Mouse (Mus musculus): Measurements from ENCODE around the gene Eif4a1.
A peak's percentile ranks its signal among the peaks of the same experiment; 100 is the strongest.

Gene Eif4a1

DNA sequence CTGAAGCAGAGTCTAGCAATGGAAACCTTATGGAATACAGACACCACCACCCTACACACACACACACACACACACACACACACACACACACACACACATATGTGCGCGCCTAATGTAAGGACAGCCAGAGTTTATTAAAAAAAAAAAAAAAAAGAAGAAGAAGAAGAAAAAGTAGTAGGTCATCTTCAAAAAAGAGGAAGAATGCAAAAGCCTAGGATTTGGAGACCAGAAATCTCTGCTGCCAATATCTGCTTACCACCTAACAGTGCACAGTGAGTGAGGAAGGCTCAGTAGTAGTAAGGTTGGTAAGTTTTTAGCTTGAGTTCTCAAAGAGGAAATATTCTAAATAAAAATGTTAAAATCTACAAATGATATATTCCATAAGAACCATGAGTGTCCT, 6.9 kb upstream of the Eif4a1 start:
- no peak for DNase-seq (ENCODE audit: low read depth)

DNA sequence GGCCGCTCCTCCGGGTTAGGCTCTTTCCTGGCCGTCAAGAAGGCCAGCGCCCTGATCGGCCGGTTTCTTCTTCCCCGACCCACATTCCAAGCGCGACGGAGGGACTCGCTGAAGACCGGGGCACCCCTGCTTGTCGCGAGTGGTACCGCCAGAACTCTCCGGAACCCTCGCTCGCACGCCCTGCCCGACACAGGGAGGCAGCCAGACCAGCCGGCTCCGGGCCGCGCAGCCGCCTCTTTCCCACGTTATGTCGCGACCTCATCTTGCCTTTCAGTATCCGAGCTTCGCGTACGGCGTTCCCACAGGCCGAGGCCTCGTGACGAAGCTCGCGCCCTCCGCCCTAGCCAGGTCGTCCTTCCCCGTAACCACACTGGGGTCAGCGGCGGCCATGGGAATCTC, 498 bp downstream of the Eif4a1 start:
- no peak for DNase-seq (ENCODE audit: low read depth)

DNA sequence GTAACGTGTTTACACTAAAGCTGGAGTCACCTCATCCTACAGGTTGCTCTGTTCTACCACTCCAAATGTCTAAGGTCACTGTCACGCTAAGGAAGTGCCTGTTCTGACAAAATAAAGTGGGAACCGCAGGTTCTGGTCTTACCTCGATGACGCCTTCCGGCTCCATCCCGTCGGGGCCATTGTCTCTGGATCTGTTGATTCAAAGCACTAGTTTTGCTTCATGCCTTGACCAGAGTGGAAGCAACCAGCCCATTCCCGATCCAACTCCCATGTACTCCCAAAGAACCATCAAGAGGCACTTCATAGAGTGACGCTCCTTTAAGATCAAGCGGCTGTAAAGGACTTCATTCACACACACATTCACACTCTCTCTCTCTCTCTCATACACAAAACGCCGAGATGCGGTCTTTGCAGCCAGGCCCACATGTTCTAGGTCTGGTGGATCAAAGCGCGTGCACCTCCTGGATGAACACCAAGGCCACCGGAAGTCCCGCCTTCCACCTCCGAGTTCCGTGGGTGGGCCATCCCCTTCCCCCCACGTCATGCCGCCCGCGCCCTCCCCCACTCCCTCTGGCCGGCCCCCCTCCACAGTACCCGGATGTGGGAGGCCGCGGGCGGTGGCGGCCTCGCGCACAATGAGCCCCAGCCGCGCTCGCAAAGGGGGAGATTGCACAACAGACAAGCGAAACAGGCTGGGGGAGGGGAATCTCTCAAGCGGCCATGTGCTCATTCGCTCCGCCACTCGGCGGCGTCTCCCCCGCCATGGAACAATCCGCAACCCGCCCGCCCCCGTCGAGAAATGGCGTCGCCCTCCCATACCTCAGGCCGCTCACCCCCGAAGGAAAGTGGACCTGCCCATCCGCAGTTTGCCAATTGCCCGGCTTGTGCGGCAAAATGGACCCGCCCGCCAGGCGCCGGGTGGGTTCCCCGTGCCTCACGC, 1.2 kb downstream of the Eif4a1 start:
- DNase-seq (ENCODE audit: low read depth), result peak; percentile 99

DNA sequence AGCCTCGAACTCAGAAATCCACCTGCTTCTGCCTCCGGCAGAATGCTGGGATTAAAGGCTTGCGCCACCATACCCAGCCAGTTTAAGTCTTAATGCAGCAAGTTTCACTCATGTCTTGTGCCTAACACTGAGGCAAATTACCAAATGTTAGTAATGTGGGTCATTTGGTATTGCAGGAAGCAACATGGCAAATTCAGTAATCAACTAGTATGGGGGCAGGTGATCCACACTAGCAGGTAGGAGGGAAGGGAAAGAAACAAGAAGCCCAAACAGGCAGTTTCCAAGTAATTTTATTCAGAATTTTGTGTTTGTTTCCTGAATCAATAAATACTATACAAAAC, 5.6 kb downstream of the Eif4a1 start:
- DNase-seq (ENCODE audit: low read depth), result no peak

DNA sequence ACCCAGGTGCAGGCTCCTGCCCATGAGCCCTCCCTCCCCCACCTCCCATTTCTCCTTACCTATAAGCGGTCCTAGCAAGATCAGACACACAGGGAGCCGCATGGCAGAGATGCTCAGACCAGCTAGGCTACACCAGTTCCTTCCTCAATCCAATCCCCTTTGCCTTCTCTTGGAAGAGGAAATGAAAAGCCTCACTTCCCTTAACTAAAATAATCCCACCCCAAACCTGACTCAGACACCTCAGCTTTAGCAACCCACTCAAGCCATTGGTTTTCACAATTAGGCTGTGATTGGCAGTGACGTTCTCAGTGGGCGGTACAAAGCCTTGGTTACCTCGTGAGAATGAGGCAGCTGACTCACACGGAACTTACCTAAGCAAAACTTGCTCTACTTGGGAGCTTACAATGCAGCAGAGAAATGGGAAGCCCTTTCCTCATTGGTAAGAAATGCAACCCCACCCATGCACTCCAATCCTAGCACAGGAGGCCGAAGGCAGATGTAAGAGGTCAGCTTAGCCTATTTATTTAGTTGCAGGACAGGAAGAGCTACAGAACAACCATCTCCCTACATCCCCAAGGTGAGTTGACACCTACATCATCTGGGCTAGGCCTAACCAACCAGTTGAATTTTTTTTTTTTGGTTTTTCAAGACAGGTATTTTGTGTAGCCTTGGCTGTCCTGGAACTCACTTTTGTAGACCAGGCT, 6.1 kb downstream of the Eif4a1 start, which contains the start of gene Cd68:
Gene Cd68 (minus strand): TSS at position 193 of the 704 bp plus-strand sequence.
- peak; percentile 82 for DNase-seq (ENCODE audit: low read depth)

DNA sequence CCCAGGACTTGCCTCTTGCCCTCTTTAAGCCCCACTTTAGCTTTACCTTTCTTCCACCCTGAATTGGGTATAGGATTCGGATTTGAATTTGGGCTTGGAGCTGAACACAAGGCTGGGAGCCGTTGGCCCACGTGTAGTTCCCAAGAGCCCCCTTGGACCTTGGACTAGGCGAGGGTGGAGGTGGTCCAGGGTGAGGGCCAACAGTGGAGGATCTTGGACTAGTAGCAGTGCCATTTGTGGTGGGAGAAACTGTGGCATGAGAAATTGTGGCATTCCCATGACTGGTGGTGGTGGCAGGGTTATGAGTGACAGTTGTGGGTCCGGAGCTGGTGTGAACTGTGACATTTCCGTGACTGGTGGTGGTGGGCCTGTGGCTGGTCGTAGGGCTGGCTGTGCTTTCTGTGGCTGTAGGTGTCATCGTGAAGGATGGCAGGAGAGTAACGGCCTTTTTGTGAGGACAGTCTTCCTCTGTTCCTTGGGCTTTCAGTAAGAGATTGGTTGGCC, 6.7 kb downstream of the Eif4a1 start:
- peak; percentile 29 for DNase-seq (ENCODE audit: low read depth)

DNA sequence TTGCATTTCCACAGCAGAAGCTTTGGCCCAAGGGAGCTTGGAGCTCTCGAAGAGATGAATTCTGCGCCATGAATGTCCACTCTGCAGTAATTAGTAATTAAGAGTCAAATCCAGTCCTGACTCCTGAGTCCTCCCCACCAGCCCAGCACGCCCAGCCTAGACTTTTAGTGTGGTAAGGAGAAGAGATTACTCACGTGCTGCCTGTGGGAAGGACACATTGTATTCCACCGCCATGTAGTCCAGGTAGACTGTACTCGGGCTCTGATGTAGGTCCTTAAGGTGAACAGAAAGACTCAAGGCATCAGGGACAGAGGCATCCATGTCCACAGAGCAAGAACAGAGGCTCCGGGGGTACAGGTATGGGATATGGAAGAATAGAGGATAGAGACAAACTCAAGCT, 7.4 kb downstream of the Eif4a1 start:
- DNase-seq (ENCODE audit: low read depth), result no peak

DNA sequence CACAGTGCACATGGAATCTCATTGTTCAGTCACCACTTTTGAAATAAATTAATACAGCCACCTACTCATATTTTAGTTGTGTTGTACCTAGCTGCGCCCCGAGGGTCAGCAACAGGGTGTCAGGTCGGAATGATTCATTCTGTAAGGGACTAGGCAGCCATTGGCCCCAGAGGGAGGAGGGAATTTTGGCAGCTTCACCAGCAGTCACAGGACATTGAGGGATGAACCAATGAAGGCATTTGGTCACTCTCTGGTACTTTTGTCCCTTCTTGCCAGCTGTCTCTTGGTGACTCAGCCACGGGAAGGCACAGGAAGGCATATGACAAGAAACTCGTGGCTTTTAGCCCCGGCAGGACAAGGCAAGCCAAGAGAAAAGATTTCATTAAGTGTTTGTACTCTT, 8.4 kb downstream of the Eif4a1 start:
- peak; percentile 16 for DNase-seq (ENCODE audit: low read depth)

DNA sequence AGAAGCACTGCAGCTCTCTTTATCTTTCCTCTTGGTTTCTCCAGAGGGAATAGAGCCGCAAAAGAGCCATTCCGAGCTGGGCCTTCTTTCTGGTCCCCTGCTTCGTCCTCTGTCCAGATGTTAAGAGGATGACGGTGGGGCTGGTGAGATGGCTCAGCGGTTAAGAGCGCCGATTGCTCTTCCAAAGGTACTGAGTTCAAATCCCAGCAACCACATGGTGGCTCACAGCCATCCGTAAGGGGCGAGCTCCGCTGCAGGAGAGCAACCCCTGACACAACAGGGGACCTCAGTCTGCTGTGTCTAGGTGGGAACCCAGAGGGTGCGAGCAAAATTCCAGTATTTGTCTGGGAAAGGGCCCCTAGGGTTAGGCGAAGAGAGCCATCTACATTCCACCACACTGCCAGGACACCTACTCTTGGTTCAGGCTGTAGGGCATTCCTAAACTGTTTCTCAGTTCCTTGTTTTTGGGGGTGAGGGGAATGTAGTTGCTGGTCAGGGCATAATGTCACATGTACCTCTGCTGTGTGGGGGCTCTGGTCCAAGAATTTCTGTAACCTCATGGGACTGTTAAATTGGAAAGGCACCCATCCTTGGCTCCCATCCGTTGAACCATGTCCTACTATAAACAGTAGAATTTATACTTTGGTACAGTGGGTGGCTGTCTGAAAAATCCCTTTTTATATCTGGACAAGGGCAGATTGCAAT, 9.1 kb downstream of the Eif4a1 start:
- peak; percentile 21 for DNase-seq (ENCODE audit: low read depth)

DNA sequence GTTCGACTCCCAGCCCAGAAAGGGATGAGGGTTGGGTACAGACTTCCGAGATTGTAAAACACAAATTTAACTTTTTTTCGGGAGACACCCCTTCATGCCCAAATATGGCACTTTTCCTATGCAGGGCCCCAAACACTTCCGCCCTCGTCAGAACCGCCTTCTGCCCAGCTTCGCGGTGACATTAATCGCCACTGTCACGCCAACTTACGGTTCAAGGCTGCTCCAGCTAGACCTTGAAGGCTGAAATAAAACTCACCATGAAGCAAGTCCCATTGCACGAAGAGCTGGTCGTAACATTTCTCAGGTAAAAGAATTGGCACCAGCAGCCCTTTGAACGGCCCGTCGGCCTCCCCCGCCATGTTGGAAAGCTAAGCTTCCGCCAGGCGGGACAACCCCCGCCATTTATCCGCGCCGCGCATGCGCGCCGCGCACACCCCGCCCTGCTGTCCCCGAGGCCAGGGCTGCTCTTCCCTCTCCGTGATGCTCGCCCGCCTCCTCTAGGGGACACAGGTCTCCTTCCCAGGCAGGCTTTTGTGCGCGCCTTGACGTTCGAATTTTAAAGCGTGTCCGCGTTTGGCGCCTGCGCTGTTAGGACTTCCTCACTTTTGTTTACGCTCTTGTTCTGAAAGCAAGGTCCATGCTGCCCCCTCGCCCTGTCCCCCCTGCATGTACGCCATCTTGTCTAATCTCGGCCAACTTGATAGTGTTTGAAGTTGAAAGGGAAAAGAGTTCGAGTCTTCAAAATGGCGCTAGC, 9.8 kb downstream of the Eif4a1 start, which contains the start of gene Mpdu1:
Gene Mpdu1 (minus strand): TSS at position 430 of the 754 bp plus-strand sequence.
- DNase-seq (ENCODE audit: low read depth), result peak; percentile 98

DNA sequence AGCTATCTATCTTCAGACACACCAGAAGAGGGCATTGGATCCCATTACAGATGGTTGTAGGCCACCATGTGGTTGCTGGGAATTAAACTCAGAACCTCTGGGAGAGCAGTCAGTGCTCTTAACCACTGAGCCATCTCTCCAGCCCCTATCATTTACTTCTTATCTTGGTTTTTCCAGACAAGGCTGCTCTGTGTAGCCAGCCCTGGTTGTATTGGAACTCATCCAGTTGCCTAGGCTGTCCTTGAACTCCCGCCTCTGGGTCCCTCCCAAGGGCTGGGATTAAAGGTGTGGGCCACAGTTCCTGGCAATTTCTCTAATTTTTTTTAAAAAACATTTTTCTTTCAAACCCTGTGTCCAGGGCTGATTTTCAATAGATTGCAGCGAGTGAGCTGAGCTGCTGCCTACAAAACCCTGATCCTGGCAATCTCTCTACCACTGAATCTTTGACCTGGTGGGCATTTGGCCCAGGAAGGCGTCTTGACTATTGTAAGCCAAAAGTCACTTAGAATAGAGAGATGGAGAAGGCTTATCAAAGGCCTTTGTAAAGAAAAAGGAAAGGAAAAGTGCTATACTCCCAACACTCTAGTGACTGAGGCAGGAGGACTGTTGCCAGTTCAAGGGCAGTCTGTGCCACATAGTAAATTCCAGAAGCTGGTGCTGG, 10.9 kb downstream of the Eif4a1 start:
- no peak for DNase-seq (ENCODE audit: low read depth)

DNA sequence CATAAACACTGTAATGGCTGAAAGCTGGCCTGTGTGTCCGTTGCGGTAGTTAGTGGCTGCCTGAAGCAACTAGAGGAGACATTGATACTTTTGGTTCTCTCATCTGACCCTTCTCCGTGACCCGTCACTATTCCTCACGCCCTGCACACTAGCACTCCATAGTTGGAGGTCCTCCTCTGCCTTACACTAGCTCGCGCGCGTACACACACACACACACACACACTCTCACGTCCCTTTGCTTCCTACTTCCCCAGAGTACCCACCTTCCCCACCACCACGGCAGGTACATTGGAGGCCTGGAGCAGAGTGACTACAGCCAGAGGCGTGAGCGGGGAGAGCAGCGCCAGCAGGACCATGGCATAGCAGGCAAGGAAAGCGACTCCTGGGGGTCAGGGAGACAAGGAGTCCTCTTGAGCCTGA, 14.8 kb downstream of the Eif4a1 start:
- DNase-seq (ENCODE audit: low read depth), result no peak

DNA sequence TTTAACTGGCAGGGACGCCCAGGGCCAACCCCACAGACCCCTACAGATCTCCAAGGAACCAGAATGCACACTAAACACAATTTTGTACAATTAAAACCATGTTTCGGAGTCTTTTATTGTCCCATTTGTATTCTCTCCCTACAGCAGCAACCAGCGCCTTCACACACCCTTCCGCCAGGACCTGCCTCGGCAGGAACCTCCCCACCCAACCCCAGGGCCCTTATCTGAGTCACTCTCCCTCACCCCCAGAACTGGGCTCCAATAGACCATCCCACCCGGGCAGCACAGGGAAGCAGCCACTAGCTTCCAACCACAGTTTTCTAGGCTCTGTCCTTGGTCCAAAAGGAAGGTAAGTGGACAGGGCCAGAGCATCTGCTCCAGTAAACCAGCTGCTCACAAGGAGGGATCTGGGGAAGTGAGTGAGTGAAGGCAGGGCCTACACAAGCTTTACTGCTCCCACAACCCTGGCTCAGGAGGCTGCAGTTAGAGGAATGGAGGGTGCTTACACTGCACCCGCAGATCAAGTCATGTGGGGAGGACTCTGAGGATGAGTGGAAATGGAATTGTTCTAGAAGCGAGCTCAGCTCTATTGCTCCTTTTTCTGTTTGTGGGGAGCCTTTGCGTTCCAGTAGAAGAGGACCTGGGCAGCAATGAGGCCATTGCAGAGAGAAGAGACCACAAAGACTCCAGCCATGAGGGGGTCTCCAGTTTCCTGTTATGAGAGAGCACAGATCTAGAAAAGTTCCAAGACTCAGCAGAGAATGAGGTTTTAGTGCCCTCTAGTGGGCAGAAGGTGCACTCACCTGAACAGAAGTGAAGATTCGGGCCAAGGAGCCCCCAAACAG, 15.4 kb downstream of the Eif4a1 start:
- peak; percentile 83 for DNase-seq (ENCODE audit: low read depth)

DNA sequence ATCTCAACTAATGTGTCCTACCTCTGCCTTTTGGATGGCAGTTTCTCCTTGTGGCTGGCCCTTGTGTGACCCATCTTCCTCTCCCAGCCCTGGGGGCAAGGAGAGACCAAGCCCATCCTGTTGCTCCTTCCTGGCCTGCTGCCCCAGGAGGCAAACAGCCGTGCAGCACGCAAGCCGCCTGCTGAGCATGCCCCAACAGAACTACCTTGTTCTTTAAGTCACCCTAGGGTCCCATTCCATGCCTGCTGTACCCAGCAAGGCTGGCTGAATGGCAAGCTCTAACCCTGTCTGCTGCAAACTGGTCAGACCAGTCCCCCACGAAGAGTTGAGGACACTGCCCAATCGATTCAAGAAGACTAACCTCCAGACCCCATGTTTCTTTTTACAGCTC, 16.2 kb downstream of the Eif4a1 start:
- no peak for DNase-seq (ENCODE audit: low read depth)

DNA sequence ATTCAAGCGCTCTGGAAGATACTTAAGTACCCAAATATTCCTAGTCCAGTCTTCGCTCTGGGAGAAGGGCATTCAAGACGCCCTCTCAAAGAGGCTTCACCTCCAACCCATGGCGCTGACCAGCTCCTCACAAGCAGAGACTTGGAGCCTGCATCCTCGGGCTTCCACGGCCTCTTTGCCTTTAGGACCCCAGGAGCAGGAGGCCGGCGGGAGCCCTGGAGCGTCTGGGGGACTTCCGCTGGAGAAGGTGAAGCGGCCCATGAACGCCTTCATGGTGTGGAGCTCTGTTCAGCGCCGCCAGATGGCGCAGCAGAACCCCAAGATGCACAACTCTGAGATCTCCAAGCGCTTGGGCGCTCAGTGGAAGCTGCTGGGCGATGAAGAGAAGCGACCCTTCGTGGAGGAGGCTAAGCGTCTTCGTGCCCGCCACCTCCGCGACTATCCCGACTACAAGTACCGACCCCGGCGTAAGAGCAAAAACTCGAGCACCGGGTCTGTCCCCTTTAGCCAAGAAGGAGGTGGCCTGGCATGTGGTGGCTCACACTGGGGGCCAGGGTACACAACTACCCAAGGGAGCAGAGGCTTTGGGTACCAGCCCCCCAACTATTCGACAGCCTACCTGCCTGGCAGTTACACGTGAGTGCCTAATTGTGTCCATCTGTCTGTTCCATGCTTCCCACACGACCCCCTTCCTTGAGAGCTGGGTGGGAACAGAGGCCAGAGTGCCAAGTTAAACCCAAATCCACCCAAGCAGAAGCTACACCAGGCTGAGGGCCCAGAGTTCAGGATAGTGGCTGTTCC, 16.8 kb downstream of the Eif4a1 start, which contains the start of gene Sox15:
Gene Sox15 (plus strand): TSS at position 51 of the 801 bp plus-strand sequence.
- DNase-seq (ENCODE audit: low read depth), result peak; percentile 51

DNA sequence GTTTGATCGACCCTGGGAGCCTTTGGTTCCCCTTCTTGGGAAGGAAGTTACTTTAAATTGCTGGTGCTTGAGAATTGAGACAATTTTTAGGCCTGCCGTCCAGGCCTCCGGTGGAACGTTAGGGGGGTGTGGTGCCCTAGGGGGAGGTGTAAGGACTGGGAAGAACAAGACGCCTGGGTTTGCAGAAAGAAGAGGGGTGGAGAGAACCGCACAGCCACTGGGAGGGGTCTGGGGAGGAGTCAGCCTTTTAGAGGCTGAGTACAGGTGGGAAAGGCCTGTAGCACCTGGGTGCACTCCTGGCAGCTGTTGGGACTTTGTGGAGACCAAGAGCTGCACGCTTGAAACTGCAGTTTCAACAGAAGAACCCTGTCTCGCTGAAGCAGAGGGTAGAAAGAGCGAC, 17.5 kb downstream of the Eif4a1 start:
- DNase-seq (ENCODE audit: low read depth), result no peak

DNA sequence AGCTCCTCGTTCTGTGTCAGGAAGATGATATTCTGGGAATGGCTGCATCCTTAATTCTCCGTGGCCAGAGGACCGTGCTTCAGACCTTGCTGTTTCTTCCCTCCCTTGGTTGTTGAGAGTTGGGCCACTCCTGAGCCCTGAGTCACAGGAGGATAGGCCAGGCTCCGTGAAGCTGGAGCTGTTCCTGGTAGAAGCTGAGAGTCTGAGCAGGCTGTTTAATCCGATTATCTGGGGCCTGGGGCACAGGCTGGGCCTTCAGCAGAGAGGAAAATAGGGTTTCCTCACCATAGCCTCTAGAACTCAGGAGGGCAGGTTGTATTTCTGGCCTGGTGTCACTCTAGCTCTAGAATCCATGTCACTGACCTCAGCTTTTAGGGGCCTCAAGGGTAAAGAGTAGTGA, 18.8 kb downstream of the Eif4a1 start:
- DNase-seq (ENCODE audit: low read depth), result no peak

DNA sequence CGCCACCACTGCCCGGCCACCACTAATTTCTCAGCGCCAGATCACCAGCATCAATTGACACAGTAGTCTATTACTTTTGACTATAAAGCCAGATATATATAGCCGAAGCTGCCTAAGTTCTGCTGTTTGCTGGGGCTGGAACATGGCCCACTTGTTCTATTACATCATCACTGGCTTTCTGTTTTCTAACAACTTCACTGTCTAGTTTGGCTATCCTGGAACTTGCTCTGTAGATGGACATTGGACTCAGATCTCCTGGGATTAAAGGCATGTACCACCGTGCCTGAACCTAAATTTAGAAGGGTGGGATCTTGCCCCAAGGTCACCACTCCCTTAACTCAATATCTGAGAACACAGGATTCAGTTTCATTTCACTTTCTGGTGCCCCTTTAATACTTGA, 26.4 kb downstream of the Eif4a1 start:
- no peak for DNase-seq (ENCODE audit: low read depth)

DNA sequence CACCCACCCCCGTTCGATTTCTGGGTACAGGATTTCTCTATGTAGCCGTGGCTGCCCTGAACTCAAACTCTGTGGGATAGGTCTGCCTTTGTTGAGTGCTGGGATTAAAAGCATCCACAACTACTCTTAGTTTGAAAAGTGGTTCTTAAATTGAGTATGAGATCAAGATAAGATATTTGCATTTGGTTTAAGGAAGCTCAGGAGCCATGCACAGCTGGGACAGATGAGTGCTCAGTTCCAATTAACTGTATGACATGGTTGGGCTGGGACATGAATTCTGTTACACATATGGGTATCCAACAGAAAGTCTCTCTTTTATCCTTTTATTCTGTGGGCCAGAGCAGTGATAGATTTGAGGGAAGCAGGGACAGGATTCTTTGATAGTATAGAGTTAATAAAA, 36.8 kb downstream of the Eif4a1 start:
- no peak for DNase-seq (ENCODE audit: low read depth)

All from induced T-regulatory cell, adult 2 months (primary cell).